Mouse (Mus musculus) CD4-positive helper T cell, adult 2 months (primary cell): Measurements from ENCODE around the gene Rcan2.

ENCODE experiments used
- DNase-seq: peaks from one replicate; pipeline ENCODE4 v3.0.0-alpha.2; 2012; ENCODE audit warnings: low read depth, missing footprints, low spot score

The Rcan2 gene

DNA sequence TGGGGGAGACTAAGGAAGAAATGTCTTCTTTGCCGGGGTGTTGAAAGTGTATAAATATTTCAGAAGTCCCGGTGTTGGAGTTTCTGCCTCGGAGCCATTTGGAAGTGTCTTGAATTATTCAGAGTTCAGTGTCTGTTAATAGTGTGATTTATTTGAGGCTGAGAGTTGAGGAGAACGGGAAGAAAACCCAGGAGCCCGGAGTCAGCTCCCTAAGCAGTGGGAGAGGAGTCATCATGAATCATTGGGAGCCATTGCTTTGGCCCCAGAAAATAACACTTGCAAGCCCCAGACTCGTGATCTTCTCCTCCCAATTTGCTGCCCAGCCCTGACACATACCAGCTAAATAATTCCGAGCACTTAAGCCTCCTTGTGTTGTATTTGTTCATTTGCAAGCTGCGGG, 115.0 kb downstream of the Rcan2 start:
- DNase-seq: no peak

DNA sequence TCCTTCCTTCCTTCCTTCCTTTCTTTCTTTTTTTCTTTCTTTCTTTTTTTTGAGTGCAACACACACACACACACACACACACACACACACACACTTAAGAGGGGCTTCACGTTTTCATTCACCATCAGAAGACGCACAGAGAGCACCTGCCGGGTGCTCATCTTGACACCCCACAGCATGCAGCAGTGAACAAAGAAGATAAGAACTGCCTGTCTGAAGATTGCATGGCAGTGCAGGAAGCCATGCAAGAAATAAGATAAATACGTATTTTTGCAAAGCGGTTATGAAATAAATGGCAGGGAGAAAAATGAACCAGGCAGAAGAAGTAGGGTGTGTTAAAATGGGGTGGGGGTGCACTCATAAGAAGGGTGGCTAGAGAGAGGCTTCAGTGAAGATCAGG, 116.0 kb downstream of the Rcan2 start:
- DNase-seq: no peak

DNA sequence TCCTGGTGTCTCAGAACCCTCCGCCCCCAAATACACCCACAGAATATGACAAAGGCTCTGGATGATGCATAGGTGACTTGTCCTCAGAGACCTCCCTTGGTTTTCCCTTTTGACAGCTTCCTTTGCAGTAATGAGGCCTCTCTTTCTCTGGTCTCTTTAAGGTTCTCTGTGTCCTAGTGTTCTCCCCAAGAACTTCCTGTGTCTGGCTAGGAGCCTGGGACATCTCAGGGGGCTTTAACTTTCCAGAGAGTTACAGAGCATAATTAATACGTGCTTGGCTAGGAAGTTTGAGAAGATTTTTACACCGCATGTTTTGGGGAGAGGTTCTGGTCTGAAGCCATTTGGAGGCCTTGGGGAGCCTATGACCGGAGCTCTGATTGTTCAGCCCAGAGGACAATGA, 128.7 kb downstream of the Rcan2 start:
- DNase-seq: no peak

DNA sequence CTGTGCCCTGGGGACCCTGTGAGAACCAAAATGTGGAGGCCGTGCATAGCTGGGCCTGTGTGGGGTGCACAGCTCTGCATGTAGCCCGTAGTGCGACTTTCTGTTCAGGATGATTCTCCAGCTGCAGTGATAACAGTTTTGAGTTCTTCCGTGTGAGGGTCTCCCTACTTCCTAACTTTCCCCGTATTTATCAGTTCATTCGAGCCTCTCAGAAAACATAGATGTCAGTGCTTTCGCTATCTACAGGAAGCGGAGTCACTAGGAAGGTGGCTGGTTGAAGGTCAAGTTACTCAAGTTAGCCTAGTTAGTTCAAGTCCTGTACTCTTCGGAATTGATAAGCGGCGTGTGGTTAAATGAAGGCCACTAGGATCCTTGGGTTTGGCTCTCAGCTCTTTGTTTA, 130.6 kb downstream of the Rcan2 start:
- DNase-seq: no peak

DNA sequence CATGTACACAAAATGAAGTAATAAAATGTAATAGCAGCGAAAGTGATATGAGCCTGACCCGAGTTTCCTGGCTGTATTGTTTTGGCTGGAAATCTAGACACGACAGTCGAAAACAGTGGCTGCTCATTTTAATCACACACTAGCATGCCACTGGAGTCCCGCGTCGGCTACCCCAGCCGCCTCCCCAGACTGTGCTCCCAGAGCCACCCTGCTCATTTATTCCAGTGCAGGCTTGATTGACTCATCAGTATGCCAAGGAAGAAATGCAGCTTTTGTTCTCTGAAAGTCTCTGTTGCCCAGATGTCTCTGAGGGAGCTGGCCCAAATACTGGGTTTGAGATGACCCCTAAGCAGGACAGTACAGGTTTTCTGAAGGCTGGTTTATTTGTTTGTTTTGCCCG, 132.9 kb downstream of the Rcan2 start:
- DNase-seq: no peak

DNA sequence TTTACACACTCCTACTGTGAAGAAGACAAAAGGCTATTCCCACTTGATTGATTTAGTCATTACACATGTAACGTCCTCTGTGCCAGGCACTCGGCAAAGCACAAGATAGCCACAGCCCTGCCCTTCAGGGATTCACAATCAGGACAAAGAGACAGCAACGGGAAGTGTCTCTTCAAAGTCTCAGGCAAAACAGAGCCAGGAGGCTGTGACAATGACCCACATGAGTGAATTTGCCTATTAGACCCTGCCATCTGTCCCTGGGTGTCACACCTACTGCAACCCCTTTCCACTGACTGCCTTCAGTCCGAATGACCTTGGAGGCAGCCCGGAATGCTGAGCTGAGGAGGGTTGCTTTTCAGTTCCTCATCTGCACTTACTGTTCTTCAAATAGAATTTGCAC, 151.1 kb downstream of the Rcan2 start:
- DNase-seq: peak; percentile 2

DNA sequence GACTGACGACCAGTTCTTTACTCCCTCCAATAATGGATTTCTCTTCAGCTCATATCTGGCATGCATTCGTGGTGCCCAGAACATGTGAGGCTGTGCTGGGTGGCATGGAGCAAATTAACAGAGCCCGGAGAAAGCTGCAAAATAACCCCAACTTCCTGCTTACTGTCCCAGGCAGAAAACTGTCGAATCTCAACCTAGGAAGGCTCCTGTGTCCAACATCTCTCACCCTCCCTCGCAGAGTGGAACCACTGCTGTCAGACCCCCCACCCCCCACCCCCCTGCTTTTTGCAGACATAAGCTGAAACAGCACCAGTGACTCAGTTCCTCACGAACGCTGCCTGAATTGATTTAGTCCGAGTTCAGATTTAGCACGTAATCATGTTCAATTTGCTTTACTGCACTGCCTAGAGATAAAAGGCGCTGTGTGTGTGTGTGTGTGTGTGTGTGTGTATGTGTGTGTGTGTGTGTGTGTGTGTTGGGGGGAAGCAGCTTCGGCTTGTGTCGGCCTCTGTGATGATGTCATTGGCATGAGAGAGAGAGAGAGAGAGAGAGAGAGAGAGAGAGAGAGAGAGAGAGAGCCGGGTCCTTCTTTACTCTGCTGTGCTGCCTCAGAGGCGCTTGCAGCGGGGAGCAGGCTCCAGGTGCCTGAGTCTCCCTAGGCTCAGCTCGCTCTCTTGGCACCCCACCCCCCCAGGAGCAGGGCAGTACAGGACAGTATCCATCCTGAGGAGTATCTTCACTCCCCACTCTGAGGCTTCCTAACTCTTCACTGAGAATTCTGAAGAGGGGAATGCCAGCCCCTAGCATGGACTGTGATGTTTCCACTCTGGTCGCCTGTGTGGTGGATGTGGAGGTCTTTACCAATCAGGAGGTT, 151.7 kb downstream of the Rcan2 start:
- DNase-seq: no peak

DNA sequence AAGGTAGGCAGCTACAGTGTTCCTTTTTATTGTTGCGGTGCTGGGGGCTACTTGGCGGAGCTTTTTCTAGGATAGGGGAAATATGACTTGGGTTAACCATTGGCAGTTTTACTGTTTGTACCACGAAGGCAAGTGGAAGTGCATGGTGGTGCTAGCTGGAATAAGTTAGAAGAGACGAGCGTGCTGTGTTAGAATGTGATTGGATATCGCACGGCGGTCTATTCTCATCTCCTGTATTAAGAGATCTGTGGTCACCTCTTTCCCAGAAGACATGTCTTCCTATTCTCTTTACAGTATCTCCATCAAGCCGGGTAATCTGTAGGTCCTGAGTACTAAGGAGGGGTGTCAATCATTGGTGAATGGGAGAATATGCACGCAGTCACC, 152.4 kb downstream of the Rcan2 start:
- no peak for DNase-seq

DNA sequence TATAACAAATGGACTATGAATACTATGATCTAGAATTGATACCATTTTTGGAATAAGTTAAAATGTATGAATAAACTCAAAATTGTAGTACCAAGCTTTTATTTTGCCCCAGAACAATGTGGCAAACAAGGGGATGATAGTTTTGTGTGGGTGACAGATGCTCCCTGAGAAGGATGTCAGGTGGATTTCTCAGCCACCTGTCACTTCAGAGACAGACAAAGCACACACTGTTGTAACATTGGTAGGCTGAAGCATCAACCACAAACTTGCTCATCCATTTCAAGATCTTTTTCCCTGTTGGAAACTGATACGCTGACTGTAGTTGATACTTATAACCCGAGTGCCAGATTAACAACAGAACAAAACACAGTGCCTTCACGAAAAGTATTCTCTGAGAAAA, 158.6 kb downstream of the Rcan2 start:
- DNase-seq: no peak

DNA sequence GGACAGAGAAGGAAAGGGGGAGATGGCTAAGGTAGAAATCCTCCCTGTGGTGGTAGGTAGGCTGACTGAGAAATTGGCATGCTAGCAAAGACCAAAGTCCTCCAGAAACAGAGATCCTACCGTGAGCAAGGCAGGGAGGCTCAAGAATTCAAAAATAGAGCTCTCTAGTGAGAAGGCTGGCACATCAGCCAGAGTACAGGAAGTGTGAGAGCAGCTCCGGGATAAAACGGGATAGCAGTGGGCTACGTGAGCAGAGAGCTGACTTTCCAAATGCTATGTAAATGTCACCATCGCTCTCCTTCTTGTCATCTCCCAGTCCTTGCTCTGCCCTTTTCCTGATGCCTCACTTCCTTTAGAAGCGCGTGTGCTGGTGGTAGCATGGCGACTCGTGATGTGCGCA, 168.8 kb downstream of the Rcan2 start:
- DNase-seq: no peak

DNA sequence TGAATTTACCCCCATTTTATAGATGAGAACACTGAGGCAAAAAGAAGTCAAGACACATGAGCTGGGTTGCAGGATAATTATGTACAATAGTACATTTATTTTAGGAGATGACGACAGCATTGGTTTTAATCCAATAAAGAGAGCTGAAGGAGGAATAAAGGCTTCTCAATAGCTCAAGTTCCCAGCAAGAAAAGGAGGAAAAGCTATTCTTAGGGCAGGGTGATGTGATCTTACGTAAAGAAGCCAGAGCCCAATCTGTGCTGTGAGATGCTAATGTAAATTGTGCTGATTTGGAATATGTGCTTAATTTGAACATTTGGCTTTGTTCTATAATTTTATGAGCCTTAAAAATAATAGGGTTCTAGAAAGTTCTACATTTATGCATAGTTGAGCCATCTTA, 176.4 kb downstream of the Rcan2 start:
- DNase-seq: no peak

DNA sequence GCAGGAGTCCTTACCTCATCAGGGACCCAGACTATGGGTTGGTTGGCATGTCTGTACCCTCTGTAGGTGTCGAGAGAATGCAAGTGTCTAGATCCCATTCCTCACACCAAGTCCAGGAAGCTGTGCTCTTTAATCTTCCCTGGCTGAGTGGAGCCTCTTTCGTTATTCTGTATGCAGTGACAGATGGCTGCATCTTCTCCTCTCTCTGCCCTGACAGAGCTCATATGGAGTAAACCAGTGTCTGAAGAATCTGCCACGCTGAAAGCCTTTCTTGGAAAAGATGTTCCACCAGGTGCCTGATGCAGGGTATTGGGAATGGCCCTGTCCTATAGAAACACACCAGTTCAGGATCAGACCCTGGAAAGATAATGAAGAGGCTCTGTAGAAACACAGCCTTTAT, 178.8 kb downstream of the Rcan2 start:
- DNase-seq: peak; percentile 1

DNA sequence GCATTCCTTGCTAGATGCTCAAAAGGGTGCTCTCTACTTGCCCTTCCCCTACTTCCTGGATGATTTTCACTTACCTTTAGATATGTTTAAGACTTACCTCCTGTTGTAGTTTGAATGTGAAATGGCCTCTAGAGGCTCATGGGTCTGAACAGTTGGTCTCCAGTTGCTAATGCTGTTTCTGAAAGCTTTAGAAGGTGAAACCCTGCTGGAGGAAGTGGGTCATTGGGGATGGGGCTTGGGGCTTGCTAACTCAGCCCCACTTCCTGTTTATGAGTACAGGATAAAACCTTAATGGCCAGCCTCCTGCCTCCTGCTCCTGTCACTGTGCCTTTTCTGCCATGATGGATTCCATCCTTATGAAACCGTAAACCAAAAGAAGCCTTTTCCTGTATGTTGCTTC, 181.4 kb downstream of the Rcan2 start:
- no peak for DNase-seq

DNA sequence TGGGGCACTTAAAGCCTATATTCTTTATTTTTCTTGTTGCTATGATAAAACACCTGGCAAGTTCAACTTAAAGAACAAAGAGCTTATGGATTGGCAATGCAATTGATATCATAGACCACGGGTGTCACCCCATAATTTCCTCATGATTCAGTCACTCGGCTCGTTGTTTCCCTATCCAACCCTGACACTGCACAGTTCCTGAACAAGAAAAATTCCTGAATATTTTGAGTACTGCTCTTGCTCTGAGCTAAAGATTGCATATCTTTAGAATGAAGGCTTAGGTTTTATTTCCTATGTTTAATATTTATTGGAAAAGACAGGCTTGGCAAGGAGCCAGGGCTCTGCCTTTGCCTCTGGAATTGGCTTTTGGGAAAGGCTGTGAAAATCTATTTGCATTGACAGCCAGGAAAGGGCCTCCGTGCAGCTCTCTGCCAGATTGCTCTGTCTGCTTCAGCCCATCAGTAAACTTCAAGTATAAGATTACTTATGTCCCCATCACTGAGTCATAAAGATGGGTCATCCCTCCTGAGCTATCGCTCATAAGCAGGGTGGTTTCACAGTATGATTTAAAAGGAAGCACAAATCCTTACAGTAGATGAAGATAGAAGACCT, 188.3 kb downstream of the Rcan2 start:
- DNase-seq: no peak

DNA sequence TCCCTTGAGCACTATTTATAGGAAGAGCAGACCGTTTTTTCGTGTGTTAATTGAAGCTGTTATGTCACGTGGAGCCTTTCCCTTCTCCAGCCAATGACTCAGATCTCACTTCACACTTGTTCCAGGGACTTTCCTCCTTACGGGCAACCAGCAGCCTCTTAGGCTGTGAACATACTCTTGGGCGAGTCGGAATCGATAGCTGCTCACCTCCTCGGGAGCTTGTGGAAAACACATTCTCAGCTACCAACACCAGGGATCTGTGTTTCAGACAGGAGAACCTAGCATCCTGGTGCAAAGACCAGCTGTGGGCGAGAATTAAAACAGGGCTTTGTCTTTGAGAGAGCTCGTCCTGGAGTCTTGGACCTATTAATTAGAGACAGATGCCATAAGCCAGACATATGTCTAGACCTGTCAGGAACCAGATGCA, 189.8 kb downstream of the Rcan2 start:
- no peak for DNase-seq

DNA sequence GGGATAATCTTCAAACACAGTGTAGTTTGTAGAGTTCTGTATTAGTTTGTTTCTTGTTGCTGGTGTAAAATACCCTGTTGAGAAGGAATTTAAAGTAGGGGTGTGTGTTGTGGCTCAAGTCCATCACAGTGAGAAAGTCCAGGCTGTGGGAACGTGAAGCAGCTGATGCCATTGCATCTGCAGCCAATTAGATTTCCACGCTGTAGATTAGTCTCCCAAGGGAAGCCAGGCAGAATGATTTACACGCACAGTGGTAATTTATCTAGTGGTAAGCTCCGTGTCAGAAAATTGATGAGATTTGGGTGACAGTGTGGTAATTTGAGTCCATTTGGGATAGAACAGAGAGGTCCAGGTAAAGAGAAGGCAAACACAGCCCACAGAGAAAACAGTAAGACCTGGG, 192.9 kb downstream of the Rcan2 start:
- no peak for DNase-seq

DNA sequence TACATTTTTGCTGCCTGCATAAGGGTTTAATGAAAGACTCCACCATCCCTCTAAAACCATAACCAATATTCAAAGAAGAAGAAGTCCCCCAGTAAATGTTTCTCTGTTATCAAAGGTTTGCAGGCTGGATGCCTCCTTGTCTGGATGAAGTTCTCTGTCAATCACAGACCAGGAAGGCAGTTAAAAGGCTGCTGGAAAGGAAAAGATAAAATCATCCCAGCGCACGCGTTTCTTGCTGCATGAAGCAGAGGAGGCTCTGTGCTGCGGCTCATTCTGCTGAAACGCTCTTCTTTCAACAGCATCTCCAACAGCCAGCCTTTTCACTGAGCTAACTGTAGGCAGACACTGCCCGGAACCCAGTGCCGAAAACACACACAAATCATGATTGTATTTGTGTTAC, 196.4 kb downstream of the Rcan2 start:
- DNase-seq: no peak

DNA sequence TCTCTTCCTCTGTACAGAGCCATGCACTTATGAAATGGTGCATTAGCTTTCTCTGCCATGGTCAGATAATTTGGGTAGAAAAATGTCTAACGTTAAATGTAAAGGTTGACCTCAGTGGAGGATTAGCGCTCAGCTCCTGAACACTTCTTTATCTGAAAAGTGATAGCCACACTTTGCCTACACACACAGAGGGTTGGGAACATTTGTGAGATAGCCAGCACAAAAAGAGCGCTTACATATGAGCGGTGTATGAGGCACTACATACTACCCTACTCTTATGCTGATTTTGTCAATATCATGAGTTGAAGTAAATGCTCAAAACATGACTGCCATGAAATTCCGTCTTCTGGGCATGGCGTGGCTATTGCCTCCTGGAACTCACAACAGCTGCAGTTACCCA, 196.9 kb downstream of the Rcan2 start:
- DNase-seq: no peak

DNA sequence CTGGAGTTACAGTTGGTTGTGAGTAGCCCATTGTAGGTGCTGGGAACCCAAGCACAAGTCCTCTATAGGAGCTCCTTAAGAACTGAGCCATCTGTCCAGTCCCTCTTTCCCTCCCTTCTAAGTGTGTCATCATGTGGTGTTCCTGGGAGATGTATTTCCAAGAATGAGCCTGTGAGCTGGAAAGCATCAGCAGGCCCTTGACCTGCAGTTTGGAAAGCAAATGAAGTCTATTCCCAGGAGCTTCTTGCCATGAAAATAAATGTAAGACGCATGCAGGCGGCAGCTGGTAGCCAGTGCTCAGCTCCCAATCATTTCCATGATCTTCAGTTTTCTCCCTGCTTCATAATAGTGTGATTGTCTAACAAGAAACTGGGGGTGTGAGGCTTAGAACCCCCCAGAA, 203.2 kb downstream of the Rcan2 start:
- DNase-seq: no peak

DNA sequence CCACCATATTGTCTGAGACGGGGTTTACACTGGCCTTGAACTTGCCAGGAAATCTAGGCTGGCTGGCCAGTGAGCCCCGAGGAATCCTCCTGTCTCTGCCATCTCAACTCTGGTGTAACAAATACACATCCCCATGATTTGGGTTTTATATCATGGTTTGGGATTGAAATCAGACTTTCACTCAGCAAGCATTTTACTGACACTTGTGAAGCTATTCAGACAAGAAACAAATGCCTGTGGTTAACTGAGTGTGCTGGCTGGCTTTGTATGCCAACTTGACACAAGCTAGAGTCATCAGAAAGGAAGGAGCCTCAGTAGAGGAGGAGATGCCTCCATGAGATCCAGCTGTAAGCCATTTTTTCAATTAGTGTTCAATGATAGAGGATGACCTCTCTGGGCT, 206.3 kb downstream of the Rcan2 start:
- no peak for DNase-seq

DNA sequence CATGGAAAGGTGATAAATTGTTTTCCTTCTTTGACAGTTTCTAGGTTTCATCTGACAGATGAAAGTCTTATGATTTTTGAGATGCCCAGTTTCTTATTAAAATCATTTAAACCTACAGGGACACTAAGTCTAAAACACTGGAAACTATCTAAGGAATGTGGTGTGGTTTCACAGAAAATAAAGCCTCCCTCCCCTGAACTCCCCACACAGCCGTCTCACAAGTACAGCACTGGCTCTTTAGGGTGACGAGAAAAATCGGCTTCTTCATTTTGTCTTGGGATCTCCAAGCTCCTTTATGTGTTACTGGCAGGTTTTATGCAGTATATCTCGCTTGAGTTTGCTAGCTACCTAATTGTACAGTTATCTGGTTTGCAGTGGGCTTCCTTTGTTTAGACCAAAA, 210.8 kb downstream of the Rcan2 start:
- DNase-seq: no peak

DNA sequence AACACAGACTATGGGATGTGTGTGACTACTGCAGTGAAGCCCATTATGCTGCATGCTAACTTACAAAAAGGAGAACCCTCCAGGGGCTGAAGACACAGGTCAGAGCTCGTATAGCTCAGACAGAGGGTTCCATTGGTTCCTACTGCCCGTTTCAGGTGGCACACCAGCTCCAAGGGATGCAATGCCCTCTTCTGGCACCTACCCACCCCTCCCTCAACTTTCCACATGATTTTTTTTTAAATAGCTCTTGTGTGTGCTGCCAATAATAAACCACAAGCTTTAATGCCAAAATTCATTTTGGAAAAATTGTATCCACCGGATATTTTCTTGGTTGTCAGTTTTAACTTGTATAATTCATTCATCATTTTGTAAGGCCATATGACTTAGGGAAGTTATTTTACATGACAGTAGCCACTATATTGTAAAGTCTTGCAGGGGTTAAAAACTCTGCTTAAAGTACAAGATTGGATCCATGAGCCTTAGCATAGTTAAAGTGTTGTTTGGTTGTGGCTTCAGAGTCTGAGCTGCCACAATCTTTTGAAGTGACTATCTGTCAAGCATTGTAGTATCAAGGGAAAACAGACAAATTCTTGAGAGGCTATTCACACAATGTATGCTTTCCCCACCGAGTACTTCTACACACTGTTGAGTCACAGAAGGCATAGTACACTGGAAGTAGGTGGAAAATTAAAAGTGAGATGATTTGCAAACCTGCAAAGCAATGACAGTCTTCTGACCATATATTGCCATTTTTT, 212.8 kb downstream of the Rcan2 start:
- DNase-seq: no peak

DNA sequence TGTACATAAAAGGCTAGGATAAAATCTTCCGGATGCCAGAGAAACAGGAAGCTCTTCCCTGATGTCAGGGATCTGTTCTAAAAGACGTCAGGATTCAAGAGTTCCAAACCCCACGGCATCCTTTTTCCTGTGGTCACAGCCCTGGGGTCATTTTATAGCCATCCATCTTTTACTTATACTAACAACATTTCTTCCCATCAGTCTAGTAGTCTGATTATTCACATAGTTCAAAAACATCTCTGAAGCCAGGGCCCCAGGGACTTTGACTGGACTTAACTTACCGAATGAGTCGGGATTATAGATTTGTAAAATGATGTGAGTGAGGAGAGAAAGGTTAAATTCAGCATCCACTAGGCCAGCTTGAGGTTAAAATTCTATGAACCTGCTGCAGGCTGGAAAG, 215.2 kb downstream of the Rcan2 start:
- DNase-seq: no peak
